Mouse (Mus musculus) kidney, postnatal 4 days (tissue): ENCODE measurements at regions not wholly inside any gene's neighbourhood (a gene's known extent, or its start where the extent isn't known, plus 50 kb on each side); places are given as distances from the start of the nearest gene placed in this dataset.
"Not testable (repeated sequence)": the region's sequence is repeated elsewhere in the genome, so short reads cannot be mapped to it uniquely, and the experiment has no call there.

ENCODE experiments used
- DNase-seq, 2 experiments: peaks; one replicate each; pipeline ENCODE4 v3.0.0; 2021; ENCODE audit warnings: mixed read lengths in 2 of 2

GRCm38 (mm10) chr8:39833251-39833650, 841.6 kb upstream of the Adam24 start:
- DNase-seq: no peak

- DNase-seq: no peak
Observed at GRCm38 (mm10) chr8:39846854-39847253, 828.0 kb upstream of the Adam24 start.

- DNase-seq: no peak
Observed at GRCm38 (mm10) chr8:39862544-39862943, 812.3 kb upstream of the Adam24 start.

GRCm38 (mm10) chr8:39902251-39902650, 772.6 kb upstream of the Adam24 start:
- DNase-seq: no peak

GRCm38 (mm10) chr8:39912926-39913325, 762.0 kb upstream of the Adam24 start:
- no peak for DNase-seq

GRCm38 (mm10) chr8:39921336-39921735, 753.5 kb upstream of the Adam24 start:
- DNase-seq: no peak

GRCm38 (mm10) chr8:39923741-39924140, 751.1 kb upstream of the Adam24 start:
- no peak for DNase-seq

GRCm38 (mm10) chr8:39950178-39950896, 724.5 kb upstream of the Adam24 start:
- no peak for DNase-seq

- peak in 1 of 2 experiments; percentile 3 for DNase-seq
Observed at GRCm38 (mm10) chr8:39954497-39954896, 720.4 kb upstream of the Adam24 start.

GRCm38 (mm10) chr8:39954924-39955323, 720.0 kb upstream of the Adam24 start:
- peak; percentile 46 to 47 for DNase-seq

- no peak for DNase-seq
Observed at GRCm38 (mm10) chr8:40005207-40005837, 669.6 kb upstream of the Adam24 start.

- no peak for DNase-seq
Observed at GRCm38 (mm10) chr8:40019281-40019943, 655.5 kb upstream of the Adam24 start.

GRCm38 (mm10) chr8:40064145-40064544, 610.7 kb upstream of the Adam24 start:
- DNase-seq: no peak

GRCm38 (mm10) chr8:40071131-40071530, 603.7 kb upstream of the Adam24 start:
- DNase-seq: no peak

- DNase-seq: not testable (repeated sequence)
Observed at GRCm38 (mm10) chr8:40080976-40081375, 593.9 kb upstream of the Adam24 start.

GRCm38 (mm10) chr8:40084129-40084528, 590.7 kb upstream of the Adam24 start:
- no peak for DNase-seq

GRCm38 (mm10) chr8:40089377-40089776, 585.5 kb upstream of the Adam24 start:
- no peak for DNase-seq

- no peak for DNase-seq
Observed at GRCm38 (mm10) chr8:40124402-40124801, 550.5 kb upstream of the Adam24 start.

GRCm38 (mm10) chr8:40127141-40127540, 547.7 kb upstream of the Adam24 start:
- no peak for DNase-seq

GRCm38 (mm10) chr8:40132662-40133257, 542.1 kb upstream of the Adam24 start:
- peak in 1 of 2 experiments; percentile 5 for DNase-seq

- peak; percentile 80 for DNase-seq
Observed at GRCm38 (mm10) chr8:40150911-40151797, 523.7 kb upstream of the Adam24 start.

GRCm38 (mm10) chr8:40152451-40152850, 522.4 kb upstream of the Adam24 start:
- no peak for DNase-seq
